Mouse (Mus musculus) midbrain, embryonic 11.5 days (tissue): ENCODE results near the gene Trim26. TPM values are rescaled to one million over a fixed set of nuclear protein-coding genes. Genes with fewer than 3 reads are reported as not detected.

Experiments
- ATAC-seq: fragments of 200-750 bp; cut with Nextera tagmentation; 2 replicates; pipeline ENCODE4 v1.8.0; 2017; ENCODE audit warnings: moderate TSS enrichment, moderate library complexity; ENCODE audit not compliant: low FRiP score
- DNase-seq: peaks from one replicate; pipeline ENCODE4 v3.0.0; 2015; ENCODE audit warnings: low spot score; ENCODE audit errors: missing footprints
- H3K27ac ChIP-seq: fragments of 300-500 bp; sonication (generic); 2 replicates; pipeline ENCODE4 v1.5.1; 2014; ENCODE audit warnings: low read depth, low read length
- H3K27me3 ChIP-seq: fragments of 300-500 bp; sonication (generic); 2 replicates; pipeline ENCODE4 v1.6.1; 2014; ENCODE audit warnings: mild to moderate bottlenecking, low read length, moderate library complexity, mixed read lengths; ENCODE audit not compliant: control insufficient read depth, insufficient read depth
- H3K36me3 ChIP-seq: fragments of 300-500 bp; sonication (generic); 2 replicates; pipeline ENCODE4 v1.6.1; 2014; ENCODE audit warnings: mild to moderate bottlenecking, low read length, moderate library complexity, mixed read lengths; ENCODE audit not compliant: control insufficient read depth, insufficient read depth
- H3K4me1 ChIP-seq: fragments of 300-500 bp; sonication (generic); 2 replicates; pipeline ENCODE4 v1.6.1; 2014; ENCODE audit warnings: low read length; ENCODE audit not compliant: control insufficient read depth, insufficient read depth
- H3K4me2 ChIP-seq: fragments of 300-500 bp; sonication (generic); 2 replicates; pipeline ENCODE4 v1.6.1; 2014; ENCODE audit warnings: mild to moderate bottlenecking, moderate library complexity
- H3K4me3 ChIP-seq: fragments of 300-500 bp; sonication (generic); 2 replicates; pipeline ENCODE4 v1.5.1; 2014; ENCODE audit warnings: low read depth, low read length
- H3K9ac ChIP-seq: fragments of 300-500 bp; sonication (generic); 2 replicates; pipeline ENCODE4 v1.6.1; 2014; ENCODE audit warnings: low read length
- H3K9me3 ChIP-seq: fragments of 300-500 bp; sonication (generic); 2 replicates; pipeline ENCODE4 v1.6.1; 2016; ENCODE audit warnings: low read length; ENCODE audit not compliant: control insufficient read depth
- WGBS: fragments of 180-500 bp; shearing (Covaris S2); extraction: QIAGEN DNeasy Blood & Tissue Kit; methylation state at CpG from one replicate; pipeline ENCODE4 v1.1.7; 2014; 5-methylcytosine and 5-hydroxymethylcytosine counted together
- polyA plus RNA-seq: library from polyadenylated mRNA; unstranded; fragments of >200 nt; fragmentation: Nextera tagmentation; extraction: Ambion mirVana; gene quantifications from 2 replicates; pipeline ENCODE4 v1.2.1, GENCODE M21; 2014

The Trim26 gene
- polyA plus RNA-seq, 1 experiment from 2014 or later: 32.4 TPM

GRCm38 (mm10) chr17:36844286-36844719 lies 7.4 kb downstream of the Trim26 start:
- no peak overlapping the region for H3K4me3 ChIP-seq
- H3K36me3 ChIP-seq: no peaks in the 10 kb centered on the region
- H3K9me3 ChIP-seq: no peaks in the 10 kb centered on the region
- H3K27me3 ChIP-seq: no peaks in the 10 kb centered on the region
- no peak overlapping the region for H3K9ac ChIP-seq
- no peaks in the 10 kb centered on the region for H3K4me1 ChIP-seq
- no peak for DNase-seq
- H3K27ac ChIP-seq: no peak overlapping the region
- H3K4me2 ChIP-seq: no peak overlapping the region
- no peak for ATAC-seq

GRCm38 (mm10) chr17:36844725-36845124 lies 7.8 kb downstream of the Trim26 start:
- no peak overlapping the region for H3K9ac ChIP-seq
- no peak overlapping the region for H3K4me3 ChIP-seq
- ATAC-seq: no peak
- H3K36me3 ChIP-seq: no peaks in the 10 kb centered on the region
- no peaks in the 10 kb centered on the region for H3K9me3 ChIP-seq
- H3K27ac ChIP-seq: no peak overlapping the region
- no peaks in the 10 kb centered on the region for H3K27me3 ChIP-seq
- no peak for DNase-seq
- no peaks in the 10 kb centered on the region for H3K4me1 ChIP-seq
- 91% methylated on average over 1 of the region's 1 CpGs for WGBS
- no peak overlapping the region for H3K4me2 ChIP-seq

- ATAC-seq: no peak
- no peaks in the 10 kb centered on the region for H3K27me3 ChIP-seq
- H3K4me3 ChIP-seq: no peak overlapping the region
- no peak overlapping the region for H3K27ac ChIP-seq
- H3K4me1 ChIP-seq: no peaks in the 10 kb centered on the region
- H3K9ac ChIP-seq: no peak overlapping the region
- WGBS: 88% methylated on average over 5 of the region's 5 CpGs
- H3K36me3 ChIP-seq: peaks cover 6% of the 10 kb centered on the region
- no peak overlapping the region for H3K4me2 ChIP-seq
- DNase-seq: no peak
- H3K9me3 ChIP-seq: no peaks in the 10 kb centered on the region
These were observed 12.0 kb downstream of the Trim26 start for GRCm38 (mm10) chr17:36848911-36849310.

GRCm38 (mm10) chr17:36849992-36850391 lies 13.1 kb downstream of the Trim26 start:
- ATAC-seq: no peak
- WGBS: 93% methylated on average over 2 of the region's 2 CpGs

GRCm38 (mm10) chr17:36851200-36851599 lies 14.3 kb downstream of the Trim26 start:
- Histone ChIP-seq H3K27ac (no peak overlapping the region), H3K9me3 (no peaks in the 10 kb centered on the region), H3K27me3 (no peaks in the 10 kb centered on the region), H3K9ac (no peak overlapping the region), H3K4me2 (no peak overlapping the region), H3K4me3 (no peak overlapping the region), H3K4me1 (no peaks in the 10 kb centered on the region), H3K36me3 (peaks cover 16% of the 10 kb centered on the region)
- WGBS: 96% methylated on average over 5 of the region's 5 CpGs
- DNase-seq (no peak), ATAC-seq (no peak)

More at GRCm38 (mm10) chr17:36849992-36850391, 13.1 kb downstream of the Trim26 start:
- Histone ChIP-seq H3K27me3 (no peaks in the 10 kb centered on the region), H3K9me3 (no peaks in the 10 kb centered on the region), H3K9ac (no peak overlapping the region), H3K27ac (no peak overlapping the region), H3K4me3 (no peak overlapping the region), H3K4me2 (no peak overlapping the region), H3K36me3 (peaks cover 12% of the 10 kb centered on the region), H3K4me1 (no peaks in the 10 kb centered on the region)
- peak; percentile 44 for DNase-seq

- Histone ChIP-seq H3K9ac (no peak overlapping the region), H3K4me1 (no peaks in the 10 kb centered on the region), H3K4me3 (no peak overlapping the region), H3K4me2 (no peak overlapping the region), H3K36me3 (peaks cover 16% of the 10 kb centered on the region), H3K9me3 (no peaks in the 10 kb centered on the region), H3K27ac (no peak overlapping the region), H3K27me3 (no peaks in the 10 kb centered on the region)
- no peak for DNase-seq
- no peak for ATAC-seq
- WGBS: 88% methylated on average over 5 of the region's 5 CpGs
These were observed 14.7 kb downstream of the Trim26 start for GRCm38 (mm10) chr17:36851627-36852026.

- Histone ChIP-seq H3K36me3 (peaks cover 23% of the 10 kb centered on the region), H3K27me3 (no peaks in the 10 kb centered on the region), H3K27ac (no peak overlapping the region), H3K4me2 (no peak overlapping the region), H3K4me1 (no peaks in the 10 kb centered on the region), H3K9ac (no peak overlapping the region), H3K4me3 (no peak overlapping the region), H3K9me3 (no peaks in the 10 kb centered on the region)
- no peak for ATAC-seq
- no peak for DNase-seq
- 94% methylated on average over 3 of the region's 3 CpGs for WGBS
These were observed 18.6 kb downstream of the Trim26 start for GRCm38 (mm10) chr17:36855484-36855883.

- H3K27ac ChIP-seq: no peak overlapping the region
- no peak overlapping the region for H3K4me2 ChIP-seq
- peaks cover 22% of the 10 kb centered on the region for H3K36me3 ChIP-seq
- no peaks in the 10 kb centered on the region for H3K27me3 ChIP-seq
- no peak overlapping the region for H3K9ac ChIP-seq
- DNase-seq: no peak
- WGBS: 95% methylated on average over 4 of the region's 4 CpGs
- no peak overlapping the region for H3K4me3 ChIP-seq
- H3K9me3 ChIP-seq: no peaks in the 10 kb centered on the region
- no peak for ATAC-seq
- H3K4me1 ChIP-seq: no peaks in the 10 kb centered on the region
These were observed 19.3 kb downstream of the Trim26 start for GRCm38 (mm10) chr17:36856236-36856635.

- Histone ChIP-seq H3K9me3 (no peaks in the 10 kb centered on the region), H3K27ac (no peak overlapping the region), H3K27me3 (no peaks in the 10 kb centered on the region), H3K4me2 (no peak overlapping the region), H3K4me1 (no peaks in the 10 kb centered on the region), H3K36me3 (peaks cover 17% of the 10 kb centered on the region), H3K4me3 (no peak overlapping the region), H3K9ac (no peak overlapping the region)
- 91% methylated on average over 3 of the region's 3 CpGs for WGBS
- no peak for DNase-seq
- no peak for ATAC-seq
These were observed 21.2 kb downstream of the Trim26 start for GRCm38 (mm10) chr17:36858181-36858580.

GRCm38 (mm10) chr17:36861680-36862079 lies 24.7 kb downstream of the Trim26 start:
- Histone ChIP-seq H3K4me2 (no peak overlapping the region), H3K27me3 (no peaks in the 10 kb centered on the region), H3K9ac (no peak overlapping the region), H3K9me3 (no peaks in the 10 kb centered on the region), H3K27ac (no peak overlapping the region), H3K4me3 (no peak overlapping the region), H3K36me3 (peaks cover 7% of the 10 kb centered on the region), H3K4me1 (no peaks in the 10 kb centered on the region)
- DNase-seq: peak; percentile 26
- no peak for ATAC-seq
- WGBS: 78% methylated on average over 2 of the region's 2 CpGs
